Mouse (Mus musculus): ENCODE results near the gene Cntnap1.

DNA sequence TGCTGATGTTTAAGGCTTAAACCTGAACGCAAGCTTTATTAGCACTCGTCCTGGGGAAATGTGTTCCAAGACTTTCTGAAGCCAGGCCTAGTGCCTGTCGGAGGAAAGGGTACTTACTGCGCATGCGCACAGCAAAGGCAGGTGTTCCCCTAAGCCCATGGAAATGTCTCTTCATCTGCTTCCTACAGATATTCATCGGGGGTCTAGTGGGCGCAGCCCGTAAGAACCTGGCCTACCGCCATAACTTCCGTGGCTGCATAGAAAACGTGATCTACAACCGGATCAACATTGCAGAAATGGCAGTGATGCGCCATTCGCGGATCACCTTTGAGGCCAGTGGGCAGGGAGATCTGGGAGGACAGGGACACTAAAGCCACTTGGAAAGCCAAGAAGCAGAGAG is 9.0 kb downstream of the Cntnap1 start:
- TF ChIP-seq POLR2A (IDR thresholded peaks at IDR 0.05; ENCODE audit: low read depth, low read length) = no peak
- no peak for TF ChIP-seq CTCF (IDR thresholded peaks at IDR 0.05; ENCODE audit: extremely low read depth, insufficient read depth, insufficient read length, insufficient replicate concordance)
